Comparison of ENCODE assay signal across 12 mouse cellular contexts in genomic region chr16:91761761-91762160, GRCm38 (mm10).
"Had no signal": no experiment of that assay in that cellular context is flagged by ENCODE, and none has a peak within 500 bp of the region (broad histone marks: within the 10 kb centered on the region; RNA-seq: fewer than 3 reads in every experiment).

No protein-coding gene starts in this region.

- ATAC-seq: midbrain, embryonic 15.5 days had no signal

- H3K9ac ChIP-seq: limb, embryonic 12.5 days; liver, postnatal 0 days; lung, embryonic 15.5 days; midbrain, embryonic 15.5 days had no signal

- H3K4me2 ChIP-seq: limb, embryonic 12.5 days; liver, embryonic 11.5 days; lung, embryonic 15.5 days; midbrain, embryonic 11.5 days; midbrain, embryonic 15.5 days had no signal

- H3K9me3 ChIP-seq: limb, embryonic 12.5 days; lung, embryonic 15.5 days; megakaryocyte, embryonic 14.5 days; midbrain, embryonic 15.5 days had no signal

- H3K27me3 ChIP-seq: limb, embryonic 12.5 days; lung, embryonic 15.5 days; midbrain, embryonic 15.5 days had no signal

- H3K4me3 ChIP-seq: limb, embryonic 12.5 days; lung, embryonic 15.5 days; megakaryocyte, embryonic 14.5 days; midbrain, embryonic 15.5 days had no signal

- DNase-seq: layer of hippocampus, adult 9-11 months; liver, postnatal 0 days; right cerebral cortex, adult 18-20 months; thymus, postnatal 4 days had no signal

- H3K27ac ChIP-seq: kidney, postnatal 0 days; limb, embryonic 12.5 days; lung, embryonic 15.5 days; midbrain, embryonic 15.5 days; stomach, postnatal 0 days had no signal

- H3K36me3 ChIP-seq: limb, embryonic 12.5 days; lung, embryonic 15.5 days; midbrain, embryonic 15.5 days had no signal
